Mouse (Mus musculus): ENCODE results near the gene Gm13769. TPM values are rescaled to one million over a fixed set of nuclear protein-coding genes. Genes with fewer than 3 reads are reported as not detected.

The Gm13769 gene
- total RNA-seq (2023), result not detected

DNA sequence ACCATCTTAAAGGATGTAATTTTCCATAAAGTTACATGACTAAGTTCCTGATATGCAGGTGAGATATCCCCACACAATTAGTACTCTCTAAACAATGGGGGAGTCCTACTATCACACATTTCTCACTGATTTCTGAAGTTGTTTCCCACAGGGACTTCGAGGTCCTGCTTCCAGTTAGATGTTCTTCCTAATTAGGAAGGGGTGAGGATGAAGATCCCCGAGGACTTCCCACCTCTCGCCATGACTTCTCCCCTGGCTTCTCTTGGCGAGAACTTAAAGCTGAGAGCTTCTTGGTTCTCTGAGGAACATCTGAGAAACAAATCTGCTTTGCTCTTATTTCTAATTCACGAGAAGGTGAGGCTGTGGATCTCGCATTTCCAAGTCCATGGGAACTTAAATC, at the start of gene Gm13769:
Gene Gm13769, plus strand, starts transcription at position 301 of the 400 bp plus-strand sequence.

GRCm38 (mm10) chr2:90292741-90293140, 29.3 kb upstream of the Gm13769 start, which contains the start of gene Olfr1272:
TSS of gene Olfr1272 (minus strand) at chr2:90292841.

Other genes with a start within 250 kb of the Gm13769 start
- gene Olfr1269, start 200.8 kb upstream of the Gm13769 start, total RNA-seq (2023), result not detected
- gene Olfr32, start 179.9 kb upstream of the Gm13769 start, total RNA-seq (2023), result not detected
- gene Olfr1270, start 169.1 kb upstream of the Gm13769 start, total RNA-seq (2023), result not detected
- under 1 TPM; 0.33 to 0.50 TPM for gene Olfr1506, start 97.7 kb upstream of the Gm13769 start, total RNA-seq (2023)
- not detected for gene Olfr142, start 64.6 kb upstream of the Gm13769 start, total RNA-seq (2023)
- gene Olfr1271, start 51.2 kb upstream of the Gm13769 start, total RNA-seq (2023), result not detected
- gene Olfr1272, start 29.4 kb upstream of the Gm13769 start, total RNA-seq (2023), result not detected
- gene Olfr1274-ps, start 76.5 kb downstream of the Gm13769 start, total RNA-seq (2023), result not detected